Mouse (Mus musculus): ENCODE measurements around the gene 1190005I06Rik. TPM values are rescaled to one million over a fixed set of nuclear protein-coding genes. Genes with fewer than 3 reads are reported as not detected.

1190005I06Rik gene
- polyA plus RNA-seq, 1 experiment from 2014 or later = 5.2 TPM

- H3K36me3 ChIP-seq = no peaks in the 10 kb centered on the region
- no peaks in the 10 kb centered on the region for H3K9me3 ChIP-seq
- peak overlapping the region; percentile 21; the same call in 1 of the 2 replicates for H3K9ac ChIP-seq (replicated peaks)
- H3K27me3 ChIP-seq = 0 out of 2 replicates have a peak, but pooled peaks cover 2% of the 10 kb centered on the region
- peak overlapping the region; percentile 9; the same call in 1 of the 2 replicates for H3K4me2 ChIP-seq (replicated peaks)
- peaks cover 37% of the 10 kb centered on the region for H3K4me1 ChIP-seq
- peak overlapping the region; percentile 83 for H3K27ac ChIP-seq (replicated peaks)
- peak; percentile 81 for ATAC-seq (ENCODE audit: low FRiP score, low read depth)
- 12% methylated on average over 7 of the region's 8 CpGs for WGBS
- H3K4me3 ChIP-seq = no peak overlapping the region
These were observed 30.5 kb downstream of the 1190005I06Rik start for GRCm38 (mm10) chr8:120616663-120617626.

DNA sequence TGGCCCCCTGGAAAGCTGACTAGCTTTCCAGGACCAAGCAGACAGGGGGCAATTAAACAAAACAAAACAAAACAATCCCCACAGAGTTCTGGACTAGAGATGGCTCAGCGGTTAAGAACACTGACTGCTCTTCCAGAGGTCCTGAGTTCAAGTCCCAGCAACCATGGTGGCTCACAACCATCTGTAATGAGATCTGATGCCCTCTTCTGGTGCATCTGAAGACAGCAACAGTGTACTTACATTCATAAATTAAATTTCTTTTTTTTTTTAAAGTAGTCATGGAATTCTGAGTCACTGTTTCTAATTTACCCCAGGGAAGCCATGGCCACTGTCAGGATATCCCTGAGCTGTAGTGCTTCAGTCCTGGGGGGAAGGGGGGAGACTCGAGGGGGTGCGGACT lies 32.9 kb downstream of the 1190005I06Rik start:
- Histone ChIP-seq H3K4me3 (no peak overlapping the region), H3K4me1 (peaks cover 30% of the 10 kb centered on the region), H3K36me3 (no peaks in the 10 kb centered on the region), H3K27ac (replicated peaks) (no peak overlapping the region), H3K9ac (replicated peaks) (no peak overlapping the region), H3K4me2 (replicated peaks) (no peak overlapping the region), H3K9me3 (no peaks in the 10 kb centered on the region), H3K27me3 (0 out of 2 replicates have a peak, but pooled peaks cover 3% of the 10 kb centered on the region)
- 90% methylated on average over 3 of the region's 3 CpGs for WGBS
- ATAC-seq (ENCODE audit: low FRiP score, low read depth) = no peak

- 94% methylated on average over 6 of the region's 6 CpGs for WGBS
- Histone ChIP-seq H3K4me3 (no peak overlapping the region), H3K4me2 (replicated peaks) (no peak overlapping the region), H3K27ac (replicated peaks) (no peak overlapping the region), H3K36me3 (0 out of 2 replicates have a peak, but pooled peaks cover 2% of the 10 kb centered on the region), H3K4me1 (0 out of 2 replicates have a peak, but pooled peaks cover 5% of the 10 kb centered on the region), H3K9ac (replicated peaks) (no peak overlapping the region), H3K27me3 (0 out of 2 replicates have a peak, but pooled peaks cover 3% of the 10 kb centered on the region), H3K9me3 (no peaks in the 10 kb centered on the region)
- ATAC-seq (ENCODE audit: low FRiP score, low read depth) = no peak
These were observed 36.6 kb downstream of the 1190005I06Rik start for GRCm38 (mm10) chr8:120610824-120611223.

DNA sequence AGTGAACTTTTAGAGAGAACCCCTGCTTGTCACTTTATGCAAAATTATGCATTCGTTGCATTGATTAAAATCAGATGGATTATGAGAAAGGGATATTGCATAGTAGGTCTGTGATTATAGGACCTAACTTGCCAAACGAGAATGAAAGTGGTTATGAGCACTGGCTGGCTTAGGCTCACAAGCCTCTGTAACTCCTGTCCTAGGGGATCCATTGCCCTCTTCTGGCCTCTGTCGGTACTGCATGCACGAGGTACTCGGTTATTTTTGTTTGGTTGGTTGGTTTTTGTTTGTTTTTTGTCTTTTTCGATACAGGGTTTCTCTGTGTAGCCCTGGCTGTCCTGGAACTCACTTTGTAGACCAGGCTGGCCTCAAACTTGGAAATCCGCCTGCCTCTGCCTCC lies 39.5 kb downstream of the 1190005I06Rik start:
- 14% methylated on average over 7 of the region's 7 CpGs for WGBS
- Histone ChIP-seq H3K27ac (replicated peaks) (no peak overlapping the region), H3K4me1 (peaks cover 7% of the 10 kb centered on the region), H3K9me3 (no peaks in the 10 kb centered on the region), H3K27me3 (0 out of 2 replicates have a peak, but pooled peaks cover 3% of the 10 kb centered on the region), H3K4me2 (replicated peaks) (no peak overlapping the region), H3K9ac (replicated peaks) (no peak overlapping the region), H3K4me3 (no peak overlapping the region), H3K36me3 (0 out of 2 replicates have a peak, but pooled peaks cover 2% of the 10 kb centered on the region)
- ATAC-seq (ENCODE audit: low FRiP score, low read depth) = no peak; the same call in 1 of the 2 replicates

- no peak overlapping the region for H3K9ac ChIP-seq (replicated peaks)
- no peak overlapping the region for H3K4me2 ChIP-seq (replicated peaks)
- no peaks in the 10 kb centered on the region for H3K9me3 ChIP-seq
- WGBS = 84% methylated on average over 9 of the region's 9 CpGs
- no peak overlapping the region for H3K4me3 ChIP-seq
- H3K4me1 ChIP-seq = peaks cover 12% of the 10 kb centered on the region
- H3K27ac ChIP-seq (replicated peaks) = no peak overlapping the region
- H3K27me3 ChIP-seq = 0 out of 2 replicates have a peak, but pooled peaks cover 3% of the 10 kb centered on the region
- ATAC-seq (ENCODE audit: low FRiP score, low read depth) = 0 out of 2 replicates have a peak, but pooled peaks have one; percentile 50
- H3K36me3 ChIP-seq = 0 out of 2 replicates have a peak, but pooled peaks cover 2% of the 10 kb centered on the region
These were observed 40.0 kb downstream of the 1190005I06Rik start for GRCm38 (mm10) chr8:120607460-120607859.

DNA sequence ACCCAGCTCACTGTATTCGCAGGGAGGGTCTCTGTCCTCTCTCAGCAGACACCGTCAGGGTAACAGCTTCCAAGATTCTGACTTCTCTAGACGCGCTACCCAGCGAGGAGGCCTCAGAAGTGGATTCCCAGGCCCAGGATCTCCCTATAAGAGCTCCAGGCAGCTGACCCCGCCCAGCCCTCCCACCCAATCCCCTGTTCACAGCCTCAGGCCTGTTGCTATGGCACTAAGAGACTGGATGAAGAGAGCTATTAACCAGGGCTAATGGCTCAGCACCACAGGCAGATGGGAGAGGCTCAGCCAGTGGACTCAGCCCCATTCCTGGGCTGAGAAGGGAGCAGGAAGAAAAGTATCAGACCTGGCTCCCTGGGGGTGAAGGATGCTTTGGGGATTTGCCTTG lies 44.8 kb downstream of the 1190005I06Rik start:
- no peak overlapping the region for H3K4me3 ChIP-seq
- H3K36me3 ChIP-seq = 0 out of 2 replicates have a peak, but pooled peaks cover 2% of the 10 kb centered on the region
- peak overlapping the region; percentile 27 for H3K27ac ChIP-seq (replicated peaks)
- H3K9ac ChIP-seq (replicated peaks) = no peak overlapping the region
- ATAC-seq (ENCODE audit: low FRiP score, low read depth) = peak; percentile 60; the same call in 1 of the 2 replicates
- H3K9me3 ChIP-seq = peaks cover 2% of the 10 kb centered on the region; the same call in 1 of the 2 replicates
- H3K27me3 ChIP-seq = peaks cover 16% of the 10 kb centered on the region
- peaks cover 22% of the 10 kb centered on the region for H3K4me1 ChIP-seq
- 32% methylated on average over 6 of the region's 6 CpGs for WGBS
- H3K4me2 ChIP-seq (replicated peaks) = no peak overlapping the region

GRCm38 (mm10) chr8:120599504-120599903 lies 47.9 kb downstream of the 1190005I06Rik start:
- Histone ChIP-seq H3K9ac (replicated peaks) (no peak overlapping the region), H3K36me3 (no peaks in the 10 kb centered on the region), H3K4me3 (no peak overlapping the region), H3K27ac (replicated peaks) (no peak overlapping the region), H3K4me1 (peaks cover 19% of the 10 kb centered on the region), H3K4me2 (replicated peaks) (no peak overlapping the region), H3K27me3 (peaks cover 20% of the 10 kb centered on the region), H3K9me3 (peaks cover 2% of the 10 kb centered on the region; the same call in 1 of the 2 replicates)
- WGBS = 50% methylated on average over 7 of the region's 7 CpGs
- ATAC-seq (ENCODE audit: low FRiP score, low read depth) = no peak

DNA sequence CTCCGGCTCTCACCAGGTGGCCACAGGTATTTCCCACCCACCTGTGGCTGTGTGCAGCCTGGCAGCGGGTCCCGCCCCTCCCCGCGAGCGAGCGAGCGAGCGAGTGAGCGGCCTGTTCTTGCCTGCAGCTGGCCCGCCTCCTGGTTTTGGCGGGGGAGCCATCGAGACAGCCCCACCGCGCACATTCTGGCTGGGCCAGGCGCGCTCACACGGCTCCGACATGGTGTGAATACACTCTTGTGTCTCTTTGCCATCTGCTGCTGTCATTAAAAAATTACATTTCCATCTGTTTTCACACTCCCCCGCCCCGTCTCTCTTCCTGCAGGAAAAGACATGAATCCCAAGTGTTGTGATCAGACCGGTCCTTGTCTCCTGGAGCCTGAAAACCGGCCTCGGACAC lies 48.9 kb downstream of the 1190005I06Rik start:
- H3K9me3 ChIP-seq = peaks cover 2% of the 10 kb centered on the region; the same call in 1 of the 2 replicates
- no peak overlapping the region for H3K27ac ChIP-seq (replicated peaks)
- ATAC-seq (ENCODE audit: low FRiP score, low read depth) = no peak
- 41% methylated on average over 24 of the region's 24 CpGs for whole genome bisulfite sequencing
- no peak overlapping the region for H3K9ac ChIP-seq (replicated peaks)
- peaks cover 20% of the 10 kb centered on the region for H3K27me3 ChIP-seq
- 0 out of 2 replicates have a peak overlapping the region, but pooled peaks have one; percentile 13 for H3K4me2 ChIP-seq (replicated peaks)
- no peak overlapping the region for H3K4me3 ChIP-seq
- no peaks in the 10 kb centered on the region for H3K36me3 ChIP-seq
- H3K4me1 ChIP-seq = peaks cover 19% of the 10 kb centered on the region

GRCm38 (mm10) chr8:120595963-120596362 lies 51.5 kb downstream of the 1190005I06Rik start:
- no peaks in the 10 kb centered on the region for H3K9me3 ChIP-seq
- H3K27me3 ChIP-seq = peaks cover 24% of the 10 kb centered on the region
- no peak for ATAC-seq (ENCODE audit: low FRiP score, low read depth)
- H3K9ac ChIP-seq (replicated peaks) = no peak overlapping the region
- 13% methylated on average over 5 of the region's 5 CpGs for WGBS
- H3K4me2 ChIP-seq (replicated peaks) = no peak overlapping the region
- H3K27ac ChIP-seq (replicated peaks) = no peak overlapping the region
- no peaks in the 10 kb centered on the region for H3K36me3 ChIP-seq
- H3K4me3 ChIP-seq = no peak overlapping the region
- H3K4me1 ChIP-seq = peaks cover 13% of the 10 kb centered on the region

- Histone ChIP-seq H3K27me3 (peaks cover 24% of the 10 kb centered on the region), H3K9ac (replicated peaks) (no peak overlapping the region), H3K27ac (replicated peaks) (no peak overlapping the region), H3K36me3 (no peaks in the 10 kb centered on the region), H3K4me3 (no peak overlapping the region), H3K4me2 (replicated peaks) (no peak overlapping the region), H3K9me3 (no peaks in the 10 kb centered on the region), H3K4me1 (peaks cover 19% of the 10 kb centered on the region)
- no peak for ATAC-seq (ENCODE audit: low FRiP score, low read depth)
- 91% methylated on average over 5 of the region's 5 CpGs for WGBS
These were observed 52.9 kb downstream of the 1190005I06Rik start for GRCm38 (mm10) chr8:120594571-120594970.

- H3K4me2 ChIP-seq (replicated peaks) = no peak overlapping the region
- peaks cover 2% of the 10 kb centered on the region; the same call in 1 of the 2 replicates for H3K36me3 ChIP-seq
- peaks cover 30% of the 10 kb centered on the region for H3K4me1 ChIP-seq
- no peak overlapping the region for H3K27ac ChIP-seq (replicated peaks)
- ATAC-seq (ENCODE audit: low FRiP score, low read depth) = no peak
- WGBS = 82% methylated on average over 10 of the region's 10 CpGs
- H3K9me3 ChIP-seq = no peaks in the 10 kb centered on the region
- no peak overlapping the region for H3K4me3 ChIP-seq
- H3K27me3 ChIP-seq = peaks cover 6% of the 10 kb centered on the region; the same call in 1 of the 2 replicates
- H3K9ac ChIP-seq (replicated peaks) = no peak overlapping the region
These were observed 55.7 kb downstream of the 1190005I06Rik start for GRCm38 (mm10) chr8:120591587-120592292.
